Comparison of ENCODE assay signal across 15 mouse cellular contexts in the genomic region with DNA sequence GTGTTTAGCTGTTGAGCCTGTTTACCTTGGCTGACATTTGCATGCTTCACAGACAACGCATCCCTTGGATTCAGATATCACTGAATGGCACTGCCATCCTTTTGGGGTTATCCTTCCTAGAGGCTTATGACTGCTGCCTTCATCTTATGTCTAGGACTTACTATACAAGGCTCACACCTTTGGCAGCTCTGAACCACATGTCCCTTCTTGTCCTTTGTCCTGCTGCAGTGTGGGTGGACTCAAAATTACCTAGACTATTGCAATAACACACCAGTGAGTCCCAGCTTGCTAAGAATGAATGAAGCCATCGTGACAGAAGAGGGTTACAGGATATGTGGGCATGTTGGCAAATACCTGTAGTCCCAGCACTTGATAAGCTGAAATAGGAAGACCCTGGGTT.
"Had no signal": no experiment of that assay in that cellular context is flagged by ENCODE, and none has a peak within 500 bp of the region (broad histone marks: within the 10 kb centered on the region; RNA-seq: fewer than 3 reads in every experiment).

No protein-coding gene starts in this region.

- H3K9ac ChIP-seq: lung, embryonic 15.5 days; midbrain, embryonic 13.5 days; midbrain, embryonic 15.5 days; neural tube, embryonic 12.5 days; stomach, embryonic 15.5 days had no signal

- H3K27ac ChIP-seq: lung, embryonic 15.5 days; macrophage; midbrain, embryonic 13.5 days; midbrain, embryonic 15.5 days; neural tube, embryonic 12.5 days; stomach, embryonic 15.5 days; stomach, postnatal 0 days had no signal

- H3K36me3 ChIP-seq: midbrain, embryonic 13.5 days; midbrain, embryonic 15.5 days; neural tube, embryonic 12.5 days; stomach, embryonic 15.5 days had no signal

- H3K4me2 ChIP-seq: lung, embryonic 15.5 days; midbrain, embryonic 11.5 days; midbrain, embryonic 13.5 days; midbrain, embryonic 15.5 days; neural tube, embryonic 12.5 days; stomach, embryonic 15.5 days had no signal

- H3K4me3 ChIP-seq: lung, embryonic 15.5 days; megakaryocyte, embryonic 14.5 days; midbrain, embryonic 13.5 days; midbrain, embryonic 15.5 days; neural tube, embryonic 12.5 days; stomach, embryonic 15.5 days had no signal

- ATAC-seq: lung, postnatal 0 days; midbrain, embryonic 13.5 days; midbrain, embryonic 15.5 days had no signal

- H3K27me3 ChIP-seq: lung, embryonic 15.5 days; megakaryocyte, embryonic 14.5 days; midbrain, embryonic 15.5 days; neural tube, embryonic 12.5 days; stomach, embryonic 15.5 days had no signal

- DNase-seq: lung, adult 2 months; lung, postnatal 36 days; thymus, adult 2 months; thymus, postnatal 25 days; thymus, postnatal 4 days had no signal

- H3K9me3 ChIP-seq: lung, embryonic 15.5 days; megakaryocyte, embryonic 14.5 days; midbrain, embryonic 13.5 days; midbrain, embryonic 15.5 days; neural tube, embryonic 12.5 days; stomach, embryonic 15.5 days had no signal
